Mouse (Mus musculus): ENCODE results near the gene Vrk2.

GRCm38 (mm10) chr11:26513683-26514082, 80.1 kb downstream of the Vrk2 start:
- TF ChIP-seq CTCF (IDR thresholded peaks at IDR 0.05) = peak; percentile 34
- no peak for TF ChIP-seq EP300 (IDR thresholded peaks at IDR 0.05)

Data from lung, postnatal 0 days (tissue).